Mouse (Mus musculus) embryonic facial prominence, embryonic 15.5 days (tissue): ENCODE data around the gene Fth1. TPM values are rescaled to one million over a fixed set of nuclear protein-coding genes. Genes with fewer than 3 reads are reported as not detected.
A peak's percentile ranks its signal among the peaks of the same experiment; 100 is the strongest.

Experiments used
- ATAC-seq: fragments of 200-750 bp; cut with Nextera tagmentation; 2 replicates; pipeline ENCODE4 v1.8.0; 2017; ENCODE audit warnings: low read depth, moderate TSS enrichment; ENCODE audit not compliant: insufficient number of reproducible peaks, low FRiP score, low TSS enrichment
- H3K27ac ChIP-seq: fragments of 300-500 bp; sonication (generic); replicated peaks from 2 replicates; pipeline ENCODE4 v1.5.1; 2015; ENCODE audit warnings: mild to moderate bottlenecking, inconsistent platforms
- H3K27me3 ChIP-seq: fragments of 300-500 bp; sonication (generic); 2 replicates; pipeline ENCODE4 v1.6.1; 2015; ENCODE audit warnings: inconsistent platforms
- H3K36me3 ChIP-seq: fragments of 300-500 bp; sonication (generic); 2 replicates; pipeline ENCODE4 v1.6.1; 2015; ENCODE audit warnings: mild to moderate bottlenecking, inconsistent platforms
- H3K4me1 ChIP-seq: fragments of 300-500 bp; sonication (generic); 2 replicates; pipeline ENCODE4 v1.6.1; 2015; ENCODE audit warnings: inconsistent platforms
- H3K4me2 ChIP-seq: fragments of 300-500 bp; sonication (generic); replicated peaks from 2 replicates; pipeline ENCODE4 v1.6.1; 2015; ENCODE audit warnings: mild to moderate bottlenecking, inconsistent platforms
- H3K4me3 ChIP-seq: fragments of 300-500 bp; sonication (generic); replicated peaks from 2 replicates; pipeline ENCODE4 v1.5.1; 2015; ENCODE audit warnings: mild to moderate bottlenecking, inconsistent platforms
- H3K9ac ChIP-seq: fragments of 300-500 bp; sonication (generic); 2 replicates; pipeline ENCODE4 v1.6.1; 2015; ENCODE audit warnings: inconsistent platforms
- H3K9me3 ChIP-seq: fragments of 300-500 bp; sonication (generic); replicated peaks from 2 replicates; pipeline ENCODE4 v1.6.1; 2016; ENCODE audit warnings: inconsistent platforms
- WGBS: fragments of 180-500 bp; shearing (Covaris S2); methylation state at CpG from one replicate; pipeline ENCODE4 v1.1.7; 2015; 5-methylcytosine and 5-hydroxymethylcytosine counted together
- polyA plus RNA-seq: library from polyadenylated mRNA; unstranded; fragments of >200 nt; fragmentation: Nextera tagmentation; extraction: Ambion mirVana; gene quantifications from 2 replicates; pipeline ENCODE4 v1.2.1, GENCODE M21; 2015

Gene Fth1
- polyA plus RNA-seq, 1 experiment from 2014 or later = 1,694 TPM

GRCm38 (mm10) chr19:9984111-9985055 lies 4.0 kb downstream of the Fth1 start:
- Histone ChIP-seq H3K9ac (peak overlapping the region; percentile 95; the same call in 1 of the 2 replicates), H3K9me3 (no peaks in the 10 kb centered on the region), H3K36me3 (peaks cover 26% of the 10 kb centered on the region), H3K27ac (no peak overlapping the region), H3K4me1 (peaks cover 33% of the 10 kb centered on the region), H3K27me3 (no peaks in the 10 kb centered on the region), H3K4me3 (peak overlapping the region; percentile 82), H3K4me2 (peak overlapping the region; percentile 70)
- 88% methylated on average over 20 of the region's 20 CpGs for WGBS
- ATAC-seq = no peak

DNA sequence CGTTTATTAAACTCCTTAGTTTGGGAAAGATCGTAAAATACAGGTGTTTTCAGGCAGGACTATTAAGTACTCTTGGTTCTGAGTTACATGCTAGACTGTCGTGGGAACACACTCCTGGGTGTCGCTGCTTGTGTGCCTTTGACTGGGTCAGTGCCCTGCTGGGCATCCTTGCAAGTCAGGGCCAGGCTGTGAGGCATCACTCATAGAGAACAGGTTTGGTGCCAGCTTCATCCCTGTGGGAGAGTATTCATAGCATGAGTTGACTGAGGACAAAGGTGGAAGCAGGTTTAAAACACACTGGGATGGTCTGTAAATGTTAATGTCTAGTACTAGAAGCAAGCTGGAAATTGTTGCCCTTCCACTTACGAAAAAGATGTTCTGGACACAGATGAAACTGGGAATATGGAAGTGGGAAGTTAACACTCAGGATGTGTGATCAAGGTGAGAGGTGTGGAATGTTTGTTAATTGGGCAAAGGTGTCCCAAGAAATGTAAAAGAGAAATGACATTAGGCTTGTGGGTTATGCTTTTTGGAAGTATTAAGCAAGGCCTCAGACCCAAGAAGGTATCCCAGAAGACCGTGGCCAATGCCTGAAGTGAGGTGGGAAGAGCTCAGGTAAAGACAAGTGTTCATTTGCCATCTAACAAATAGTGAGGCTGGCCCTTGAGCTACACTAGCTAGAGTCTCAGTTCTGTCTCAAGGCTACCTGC lies 4.9 kb downstream of the Fth1 start:
- H3K9me3 ChIP-seq = no peaks in the 10 kb centered on the region
- no peak overlapping the region for H3K4me3 ChIP-seq
- peaks cover 33% of the 10 kb centered on the region for H3K4me1 ChIP-seq
- no peak overlapping the region for H3K27ac ChIP-seq
- no peak for ATAC-seq
- 93% methylated on average over 6 of the region's 6 CpGs for WGBS
- no peaks in the 10 kb centered on the region for H3K27me3 ChIP-seq
- H3K9ac ChIP-seq = no peak overlapping the region
- no peak overlapping the region for H3K4me2 ChIP-seq
- peaks cover 26% of the 10 kb centered on the region for H3K36me3 ChIP-seq

GRCm38 (mm10) chr19:9985900-9986421 lies 5.6 kb downstream of the Fth1 start:
- H3K4me3 ChIP-seq = no peak overlapping the region
- no peak overlapping the region for H3K4me2 ChIP-seq
- no peaks in the 10 kb centered on the region for H3K9me3 ChIP-seq
- no peaks in the 10 kb centered on the region for H3K27me3 ChIP-seq
- H3K9ac ChIP-seq = no peak overlapping the region
- 95% methylated on average over 2 of the region's 2 CpGs for WGBS
- no peak overlapping the region for H3K27ac ChIP-seq
- H3K36me3 ChIP-seq = peaks cover 26% of the 10 kb centered on the region
- peaks cover 33% of the 10 kb centered on the region for H3K4me1 ChIP-seq
- no peak for ATAC-seq

GRCm38 (mm10) chr19:9987192-9987591 lies 6.8 kb downstream of the Fth1 start:
- Histone ChIP-seq H3K9me3 (no peaks in the 10 kb centered on the region), H3K9ac (no peak overlapping the region), H3K4me1 (peaks cover 26% of the 10 kb centered on the region), H3K27me3 (no peaks in the 10 kb centered on the region), H3K27ac (no peak overlapping the region; the same call in 1 of the 2 replicates), H3K4me2 (no peak overlapping the region), H3K36me3 (peaks cover 26% of the 10 kb centered on the region), H3K4me3 (no peak overlapping the region)
- no peak for ATAC-seq
- WGBS = 19% methylated on average over 6 of the region's 6 CpGs

GRCm38 (mm10) chr19:9987593-9987992 lies 7.2 kb downstream of the Fth1 start:
- Histone ChIP-seq H3K9me3 (no peaks in the 10 kb centered on the region), H3K4me1 (peaks cover 26% of the 10 kb centered on the region), H3K36me3 (peaks cover 26% of the 10 kb centered on the region), H3K27me3 (no peaks in the 10 kb centered on the region), H3K4me3 (no peak overlapping the region), H3K27ac (no peak overlapping the region; the same call in 1 of the 2 replicates), H3K4me2 (no peak overlapping the region), H3K9ac (no peak overlapping the region)
- no peak for ATAC-seq

GRCm38 (mm10) chr19:9989171-9989883 lies 8.9 kb downstream of the Fth1 start:
- ATAC-seq = no peak
- no peaks in the 10 kb centered on the region for H3K27me3 ChIP-seq
- 64% methylated on average over 17 of the region's 17 CpGs for WGBS

GRCm38 (mm10) chr19:9989884-9990256 lies 9.5 kb downstream of the Fth1 start:
- H3K27me3 ChIP-seq = no peaks in the 10 kb centered on the region
- H3K4me2 ChIP-seq = no peak overlapping the region
- peaks cover 19% of the 10 kb centered on the region for H3K4me1 ChIP-seq
- H3K27ac ChIP-seq = no peak overlapping the region
- H3K4me3 ChIP-seq = no peak overlapping the region
- no peak for ATAC-seq
- H3K36me3 ChIP-seq = peaks cover 15% of the 10 kb centered on the region
- no peaks in the 10 kb centered on the region for H3K9me3 ChIP-seq
- no peak overlapping the region for H3K9ac ChIP-seq

More at GRCm38 (mm10) chr19:9989171-9989883, 8.9 kb downstream of the Fth1 start:
- Histone ChIP-seq H3K36me3 (peaks cover 20% of the 10 kb centered on the region), H3K9me3 (no peaks in the 10 kb centered on the region), H3K4me2 (no peak overlapping the region), H3K9ac (no peak overlapping the region), H3K4me1 (peaks cover 25% of the 10 kb centered on the region), H3K4me3 (no peak overlapping the region), H3K27ac (no peak overlapping the region)

GRCm38 (mm10) chr19:9991304-9991703 lies 10.9 kb downstream of the Fth1 start:
- Histone ChIP-seq H3K27ac (no peak overlapping the region), H3K36me3 (peaks cover under 1% of the 10 kb centered on the region; the same call in 1 of the 2 replicates), H3K4me1 (peaks cover 19% of the 10 kb centered on the region), H3K9ac (no peak overlapping the region), H3K4me2 (no peak overlapping the region), H3K4me3 (no peak overlapping the region), H3K27me3 (no peaks in the 10 kb centered on the region), H3K9me3 (no peaks in the 10 kb centered on the region)
- WGBS = 20% methylated on average over 5 of the region's 5 CpGs
- no peak for ATAC-seq

- no peaks in the 10 kb centered on the region for H3K9me3 ChIP-seq
- WGBS = 51% methylated on average over 26 of the region's 26 CpGs
- peak overlapping the region; percentile 37 for H3K4me3 ChIP-seq
- no peaks in the 10 kb centered on the region for H3K27me3 ChIP-seq
- H3K4me1 ChIP-seq = peaks cover 15% of the 10 kb centered on the region
- H3K9ac ChIP-seq = peak overlapping the region; percentile 12; the same call in 1 of the 2 replicates
- peak overlapping the region; percentile 51 for H3K4me2 ChIP-seq
- no peak overlapping the region for H3K27ac ChIP-seq
- ATAC-seq = 0 out of 2 replicates have a peak, but pooled peaks have one; percentile 3
- H3K36me3 ChIP-seq = no peaks in the 10 kb centered on the region
Observed at GRCm38 (mm10) chr19:9992011-9992958, 11.9 kb downstream of the Fth1 start.

GRCm38 (mm10) chr19:9993036-9993656 lies 12.7 kb downstream of the Fth1 start:
- Histone ChIP-seq H3K9me3 (no peaks in the 10 kb centered on the region), H3K27me3 (no peaks in the 10 kb centered on the region), H3K9ac (peak overlapping the region; percentile 12; the same call in 1 of the 2 replicates), H3K4me1 (peaks cover 11% of the 10 kb centered on the region), H3K36me3 (no peaks in the 10 kb centered on the region), H3K4me3 (peak overlapping the region; percentile 37), H3K27ac (no peak overlapping the region), H3K4me2 (peak overlapping the region; percentile 51)
- 6% methylated on average over 17 of the region's 17 CpGs for WGBS
- peak; percentile 85 for ATAC-seq
